Mouse (Mus musculus): ENCODE measurements around the gene Me3.
"Not testable (repeated sequence)": the region's sequence is repeated elsewhere in the genome, so short reads cannot be mapped to it uniquely, and the experiment has no call there.

The Me3 gene

GRCm38 (mm10) chr7:89730514-89730913, 98.3 kb downstream of the Me3 start:
- no peak for DNase-seq (ENCODE audit: low spot score in 2 of 2)

- DNase-seq (ENCODE audit: low spot score in 2 of 2), result not testable (repeated sequence)
Measured at GRCm38 (mm10) chr7:89731115-89731514, 98.9 kb downstream of the Me3 start.

GRCm38 (mm10) chr7:89748415-89748814, 116.2 kb downstream of the Me3 start:
- DNase-seq (ENCODE audit: low spot score in 2 of 2), result no peak

GRCm38 (mm10) chr7:89749183-89749582, 117.0 kb downstream of the Me3 start:
- DNase-seq (ENCODE audit: low spot score in 2 of 2), result no peak

- no peak for DNase-seq (ENCODE audit: low spot score in 2 of 2)
Measured at GRCm38 (mm10) chr7:89766678-89767508, 134.7 kb downstream of the Me3 start.

GRCm38 (mm10) chr7:89769106-89769896, 137.1 kb downstream of the Me3 start:
- no peak for DNase-seq (ENCODE audit: low spot score in 2 of 2)

- DNase-seq (ENCODE audit: low spot score in 2 of 2), result no peak
Measured at GRCm38 (mm10) chr7:89770021-89770420, 137.8 kb downstream of the Me3 start.

GRCm38 (mm10) chr7:89772906-89773305, 140.7 kb downstream of the Me3 start:
- no peak for DNase-seq (ENCODE audit: low spot score in 2 of 2)

- no peak for DNase-seq (ENCODE audit: low spot score in 2 of 2)
Measured at GRCm38 (mm10) chr7:89773352-89773921, 141.2 kb downstream of the Me3 start.

- DNase-seq (ENCODE audit: low spot score in 2 of 2), result no peak
Measured at GRCm38 (mm10) chr7:89773926-89774325, 141.7 kb downstream of the Me3 start.

GRCm38 (mm10) chr7:89775848-89776247, 143.7 kb downstream of the Me3 start:
- no peak for DNase-seq (ENCODE audit: low spot score in 2 of 2)

GRCm38 (mm10) chr7:89781391-89781790, 149.2 kb downstream of the Me3 start:
- DNase-seq (ENCODE audit: low spot score in 2 of 2), result no peak

GRCm38 (mm10) chr7:89787735-89788134, 155.5 kb downstream of the Me3 start:
- DNase-seq (ENCODE audit: low spot score in 2 of 2), result no peak

GRCm38 (mm10) chr7:89792576-89792975, 160.4 kb downstream of the Me3 start:
- DNase-seq (ENCODE audit: low spot score in 2 of 2), result no peak

GRCm38 (mm10) chr7:89795366-89795765, 163.2 kb downstream of the Me3 start:
- no peak for DNase-seq (ENCODE audit: low spot score in 2 of 2)

- no peak for DNase-seq (ENCODE audit: low spot score in 2 of 2)
Measured at GRCm38 (mm10) chr7:89796351-89796801, 164.2 kb downstream of the Me3 start.

- no peak for DNase-seq (ENCODE audit: low spot score in 2 of 2)
Measured at GRCm38 (mm10) chr7:89798358-89799020, 166.3 kb downstream of the Me3 start.

GRCm38 (mm10) chr7:89802447-89802846, 170.3 kb downstream of the Me3 start:
- DNase-seq (ENCODE audit: low spot score in 2 of 2), result no peak

GRCm38 (mm10) chr7:89803966-89804365, 171.8 kb downstream of the Me3 start:
- DNase-seq (ENCODE audit: low spot score in 2 of 2), result no peak

- no peak for DNase-seq (ENCODE audit: low spot score in 2 of 2)
Measured at GRCm38 (mm10) chr7:89809400-89809799, 177.2 kb downstream of the Me3 start.

- no peak for DNase-seq (ENCODE audit: low spot score in 2 of 2)
Measured at GRCm38 (mm10) chr7:89828436-89829065, 196.4 kb downstream of the Me3 start.

Measured in frontal cortex, postnatal 14 days (tissue).